Comparison of ENCODE assay signal across 10 mouse cellular contexts in the genomic region with DNA sequence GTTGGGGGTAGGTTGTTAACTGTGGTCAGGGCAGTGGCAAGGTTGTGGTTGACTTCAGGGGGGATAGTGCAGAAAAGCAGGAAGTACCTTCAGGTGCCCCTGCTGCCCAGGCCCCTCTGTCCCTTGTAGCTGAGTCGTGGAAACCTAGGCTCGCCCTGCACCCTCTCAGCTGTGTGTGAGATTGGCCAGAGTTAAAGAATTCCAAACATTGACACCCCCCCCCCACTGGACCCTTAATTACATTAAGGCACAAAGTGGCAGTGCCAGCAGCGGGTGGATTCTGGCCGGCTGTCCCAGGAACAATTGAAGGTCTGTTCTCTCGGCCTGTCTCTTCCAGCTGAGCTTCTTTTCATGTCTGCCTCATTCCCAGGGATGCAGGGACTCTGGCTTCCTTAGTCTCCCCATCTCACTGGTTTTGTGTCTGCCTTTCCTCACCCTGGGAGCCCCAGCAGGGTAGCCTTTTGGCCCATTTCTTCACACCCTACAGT. TPM values are rescaled to one million over a fixed set of nuclear protein-coding genes. Genes with fewer than 3 reads are reported as not detected.
A peak's percentile ranks its signal among the peaks of the same experiment; 100 is the strongest.
DNase-seq lines count a peak whose midpoint lies in the region; ATAC-seq lines count a peak whose summit lies in the region.
"Had no signal": no experiment of that assay in that cellular context is flagged by ENCODE, and none has a peak within 500 bp of the region (broad histone marks: within the 10 kb centered on the region; RNA-seq: fewer than 3 reads in every experiment).

No protein-coding gene starts in this region.

- no peaks in the 10 kb centered on the region for H3K27me3 ChIP-seq in heart, embryonic 12.5 days (replicated peaks)
- H3K27me3 ChIP-seq in forebrain, embryonic 15.5 days = no peaks in the 10 kb centered on the region
- no peaks in the 10 kb centered on the region for H3K27me3 ChIP-seq in megakaryocyte, embryonic 14.5 days (replicated peaks)
- H3K27me3 ChIP-seq in intestine, embryonic 15.5 days (replicated peaks) = no peaks in the 10 kb centered on the region

- H3K4me1 ChIP-seq in heart, embryonic 12.5 days (replicated peaks) = peaks cover 31% of the 10 kb centered on the region
- peaks cover 29% of the 10 kb centered on the region for H3K4me1 ChIP-seq in forebrain, embryonic 15.5 days
- peaks cover 99% of the 10 kb centered on the region for H3K4me1 ChIP-seq in megakaryocyte, embryonic 14.5 days
- H3K4me1 ChIP-seq in intestine, embryonic 15.5 days (replicated peaks) = 0 out of 2 replicates have a peak, but pooled peaks cover under 1% of the 10 kb centered on the region

- H3K4me3 ChIP-seq in heart, embryonic 12.5 days = no peak overlapping the region
- H3K4me3 ChIP-seq in forebrain, embryonic 15.5 days = no peak overlapping the region
- peak overlapping the region; percentile 7 for H3K4me3 ChIP-seq in megakaryocyte, embryonic 14.5 days (replicated peaks)
- H3K4me3 ChIP-seq in intestine, embryonic 15.5 days (replicated peaks) = no peak overlapping the region
- H3K4me3 ChIP-seq: heart, adult 2 months had no signal

- DNase-seq in heart, adult 8-10 months (ENCODE audit: low spot score) = no peak
- peak; percentile 71 for DNase-seq in MN1 (ENCODE audit: low spot score)
- no peak for DNase-seq in adrenal gland, postnatal 4 days (ENCODE audit: low spot score in 2 of 2)
- DNase-seq in gastrocnemius, adult 8-10 months (ENCODE audit: low spot score in 2 of 2) = no peak
- DNase-seq: cerebellum, adult 8-10 months; heart, adult 2 months had no signal

- H3K9me3 ChIP-seq in heart, embryonic 12.5 days (replicated peaks) = no peaks in the 10 kb centered on the region
- no peaks in the 10 kb centered on the region for H3K9me3 ChIP-seq in forebrain, embryonic 15.5 days
- no peaks in the 10 kb centered on the region for H3K9me3 ChIP-seq in megakaryocyte, embryonic 14.5 days
- H3K9me3 ChIP-seq in intestine, embryonic 15.5 days = no peaks in the 10 kb centered on the region

- H3K36me3 ChIP-seq in heart, embryonic 12.5 days = no peaks in the 10 kb centered on the region
- no peaks in the 10 kb centered on the region for H3K36me3 ChIP-seq in forebrain, embryonic 15.5 days
- H3K36me3 ChIP-seq in megakaryocyte, embryonic 14.5 days (replicated peaks; ENCODE audit: low read length) = peaks cover 67% of the 10 kb centered on the region
- H3K36me3 ChIP-seq in intestine, embryonic 15.5 days = no peaks in the 10 kb centered on the region

- H3K27ac ChIP-seq in heart, embryonic 12.5 days (ENCODE audit: poor library complexity, severe bottlenecking) = 0 out of 2 replicates have a peak overlapping the region, but pooled peaks have one; percentile 37
- H3K27ac ChIP-seq in forebrain, embryonic 15.5 days (replicated peaks) = peak overlapping the region; percentile 61
- H3K27ac ChIP-seq in intestine, embryonic 15.5 days = no peak overlapping the region
- H3K27ac ChIP-seq: heart, adult 2 months had no signal

- 37% methylated on average over 5 of the region's 5 CpGs for WGBS in heart, embryonic 12.5 days
- 10% methylated on average over 5 of the region's 5 CpGs for WGBS in forebrain, embryonic 15.5 days
- 47% methylated on average over 5 of the region's 5 CpGs for WGBS in intestine, embryonic 15.5 days

- H3K9ac ChIP-seq in heart, embryonic 12.5 days = no peak overlapping the region
- no peak overlapping the region for H3K9ac ChIP-seq in forebrain, embryonic 15.5 days (replicated peaks)
- no peak overlapping the region for H3K9ac ChIP-seq in intestine, embryonic 15.5 days

- ATAC-seq in heart, embryonic 12.5 days (ENCODE audit: insufficient number of reproducible peaks, low FRiP score) = no peak
- ATAC-seq in forebrain, embryonic 15.5 days (replicated peaks) = peak; percentile 57; the same call in 1 of the 2 replicates
- ATAC-seq in intestine, embryonic 15.5 days = no peak

- no peak overlapping the region for H3K4me2 ChIP-seq in heart, embryonic 12.5 days
- H3K4me2 ChIP-seq in forebrain, embryonic 15.5 days (replicated peaks) = no peak overlapping the region
- no peak overlapping the region for H3K4me2 ChIP-seq in intestine, embryonic 15.5 days (replicated peaks)

RNA-seq across cellular contexts. Expression of a gene that starts 28.5 kb away (rescaled TPM):
- polyA plus RNA-seq in heart, embryonic 12.5 days (2016; fragmentation: Nextera tagmentation; extraction: Ambion mirVana) = 20.7 and 22.9 TPM in 2 replicates
- total RNA-seq in heart, adult 8-10 months (2022) = 10 to 100 TPM; 47.5 to 55.7 (median 51.0) TPM
- 39.2 and 43.4 TPM in 2 replicates for polyA plus RNA-seq in forebrain, embryonic 15.5 days (2015; fragmentation: Nextera tagmentation; extraction: Ambion mirVana)
- polyA plus RNA-seq in megakaryocyte, embryonic 14.5 days (2012; ENCODE audit: insufficient read depth, low replicate concordance) = 294 and 346 TPM in 2 replicates
- 10 to 100 TPM; 59.3 to 65.2 TPM for total RNA-seq in adrenal gland, postnatal 4 days (2021)
- polyA plus RNA-seq in intestine, embryonic 15.5 days (2015; fragmentation: Nextera tagmentation; extraction: Ambion mirVana) = 14.2 and 17.6 TPM in 2 replicates
- total RNA-seq in gastrocnemius, adult 8-10 months (2022) = 100 to 1,000 TPM; 108 to 156 (median 116) TPM

RNA-seq across cellular contexts. Expression of a gene that starts 58.3 kb away (rescaled TPM):
- polyA plus RNA-seq in heart, embryonic 12.5 days (2016; fragmentation: Nextera tagmentation; extraction: Ambion mirVana) = 27.3 and 29.3 TPM in 2 replicates
- 10 to 100 TPM; 39.8 to 44.7 (median 41.8) TPM for total RNA-seq in heart, adult 8-10 months (2022)
- polyA plus RNA-seq in forebrain, embryonic 15.5 days (2015; fragmentation: Nextera tagmentation; extraction: Ambion mirVana) = 60.6 and 61.4 TPM in 2 replicates
- 5.8 and 9.9 TPM in 2 replicates for polyA plus RNA-seq in megakaryocyte, embryonic 14.5 days (2012; ENCODE audit: insufficient read depth, low replicate concordance)
- 10 to 100 TPM; 56.6 to 56.9 TPM for total RNA-seq in adrenal gland, postnatal 4 days (2021)
- polyA plus RNA-seq in intestine, embryonic 15.5 days (2015; fragmentation: Nextera tagmentation; extraction: Ambion mirVana) = 30.4 and 32.4 TPM in 2 replicates
- total RNA-seq in gastrocnemius, adult 8-10 months (2022) = 100 to 1,000 TPM in 1 of 4 experiments, 10 to 100 TPM in 3; 98.6 to 102 (median 98.9) TPM
